Mouse (Mus musculus) forebrain, embryonic 14.5 days (tissue): ENCODE measurements around the gene 3110040N11Rik. TPM values are rescaled to one million over a fixed set of nuclear protein-coding genes. Genes with fewer than 3 reads are reported as not detected.
A peak's percentile ranks its signal among the peaks of the same experiment; 100 is the strongest.

Experiments used
- ATAC-seq: fragments of 200-750 bp; cut with Nextera tagmentation; 2 replicates; pipeline ENCODE4 v1.8.0; 2017; ENCODE audit warnings: mild to moderate bottlenecking, moderate library complexity
- DNase-seq: peaks from one replicate; pipeline ENCODE4 v3.0.0-alpha.2; 2015; ENCODE audit warnings: low spot score
- H3K27ac ChIP-seq: fragments of 300-500 bp; sonication (generic); 2 replicates; pipeline ENCODE4 v1.5.1; 2014; ENCODE audit warnings: low read depth, mild to moderate bottlenecking, control low read depth, low read length, moderate library complexity
- H3K27me3 ChIP-seq: fragments of 300-500 bp; sonication (generic); replicated peaks from 2 replicates; pipeline ENCODE4 v1.6.1; 2014; ENCODE audit warnings: low read length, control low read depth, mixed read lengths; ENCODE audit not compliant: control insufficient read depth, insufficient read depth
- H3K36me3 ChIP-seq: fragments of 300-500 bp; sonication (generic); 2 replicates; pipeline ENCODE4 v1.6.1; 2014; ENCODE audit warnings: low read length, control low read depth; ENCODE audit not compliant: control insufficient read depth, insufficient read depth
- H3K4me1 ChIP-seq: fragments of 300-500 bp; sonication (generic); 2 replicates; pipeline ENCODE4 v1.6.1; 2014; ENCODE audit warnings: antibody characterized with exemption, low read length, control low read depth; ENCODE audit not compliant: control insufficient read depth, insufficient read depth
- H3K4me2 ChIP-seq: fragments of 300-500 bp; sonication (generic); 2 replicates; pipeline ENCODE4 v1.6.1; 2014; ENCODE audit warnings: mild to moderate bottlenecking, control low read depth, low read length
- H3K4me3 ChIP-seq: fragments of 300-500 bp; sonication (generic); 2 replicates; pipeline ENCODE4 v1.5.1; 2014; ENCODE audit warnings: low read depth, low read length, control low read depth
- H3K9ac ChIP-seq: fragments of 300-500 bp; sonication (generic); 2 replicates; pipeline ENCODE4 v1.6.1; 2014; ENCODE audit warnings: mild to moderate bottlenecking, low read length, control low read depth, moderate library complexity
- H3K9me3 ChIP-seq: fragments of 300-500 bp; sonication (generic); replicated peaks from 2 replicates; pipeline ENCODE4 v1.6.1; 2016; ENCODE audit warnings: low read length, control low read depth, mixed read lengths; ENCODE audit not compliant: control insufficient read depth
- WGBS: fragments of 180-500 bp; shearing (Covaris S2); extraction: QIAGEN DNeasy Blood & Tissue Kit; methylation state at CpG from one replicate; pipeline ENCODE4 v1.1.7; 2014; 5-methylcytosine and 5-hydroxymethylcytosine counted together
- polyA plus RNA-seq: library from polyadenylated mRNA; unstranded; fragments of >200 nt; fragmentation: Nextera tagmentation; extraction: Ambion mirVana; gene quantifications from 2 replicates; pipeline ENCODE4 v1.2.1, GENCODE M21; 2014

The 3110040N11Rik gene
- polyA plus RNA-seq, 1 experiment from 2014 or later: 54.4 TPM

- Histone ChIP-seq H3K4me2 (no peak overlapping the region), H3K27me3 (no peaks in the 10 kb centered on the region), H3K27ac (no peak overlapping the region), H3K9ac (no peak overlapping the region), H3K36me3 (no peaks in the 10 kb centered on the region), H3K9me3 (no peaks in the 10 kb centered on the region; the same call in 1 of the 2 replicates), H3K4me3 (no peak overlapping the region), H3K4me1 (no peaks in the 10 kb centered on the region)
- 92% methylated on average over 3 of the region's 3 CpGs for WGBS
- no peak for ATAC-seq
- no peak for DNase-seq
These were observed 41.3 kb downstream of the 3110040N11Rik start for GRCm38 (mm10) chr7:81747956-81748355.

DNA sequence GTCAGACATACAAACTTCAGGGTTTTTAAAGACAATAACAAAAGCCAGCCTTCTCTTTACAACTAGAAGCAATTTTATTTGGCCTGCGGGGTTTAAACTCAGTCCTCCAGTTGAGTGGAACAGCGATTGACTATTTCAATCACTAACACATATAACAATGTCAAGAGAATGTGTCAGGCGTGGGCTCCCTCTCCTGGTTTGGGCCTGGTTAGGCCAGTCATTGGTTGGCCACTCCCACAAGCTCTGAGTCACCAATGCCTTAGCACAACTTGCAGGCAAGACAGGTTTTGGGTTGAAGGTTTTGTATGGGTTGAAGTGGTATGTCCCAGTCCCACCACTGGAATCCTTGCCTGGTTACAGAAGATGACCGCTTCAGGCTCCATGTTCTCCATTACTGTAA, 45.1 kb downstream of the 3110040N11Rik start:
- no peaks in the 10 kb centered on the region for H3K27me3 ChIP-seq
- H3K4me1 ChIP-seq: no peaks in the 10 kb centered on the region
- 74% methylated on average over 4 of the region's 4 CpGs for whole genome bisulfite sequencing
- no peak overlapping the region for H3K4me3 ChIP-seq
- H3K27ac ChIP-seq: no peak overlapping the region
- DNase-seq (peak; percentile 36), ATAC-seq (no peak)
- no peak overlapping the region for H3K9ac ChIP-seq
- H3K36me3 ChIP-seq: no peaks in the 10 kb centered on the region
- H3K4me2 ChIP-seq: no peak overlapping the region
- H3K9me3 ChIP-seq: no peaks in the 10 kb centered on the region; the same call in 1 of the 2 replicates

DNA sequence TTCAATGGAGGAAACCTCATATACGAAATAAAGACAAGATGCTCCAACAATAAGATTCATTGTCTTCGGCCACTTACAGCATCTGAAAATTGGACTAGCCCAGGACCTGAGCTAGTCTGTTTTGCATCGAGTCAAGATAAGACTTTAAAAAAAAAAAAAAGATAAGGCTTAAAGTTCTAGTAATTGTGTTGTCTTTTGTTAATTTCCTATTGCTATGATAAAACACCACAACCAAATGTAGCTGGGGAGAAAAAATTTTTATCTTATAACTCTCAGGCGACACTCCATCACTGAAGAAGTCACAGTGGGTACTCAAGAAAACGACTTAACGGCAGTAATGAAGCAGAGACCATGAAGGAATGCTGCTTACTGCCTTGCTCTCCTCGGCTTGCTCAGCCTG, 49.3 kb downstream of the 3110040N11Rik start:
- 89% methylated on average over 7 of the region's 7 CpGs for WGBS
- Histone ChIP-seq H3K27ac (no peak overlapping the region), H3K27me3 (no peaks in the 10 kb centered on the region), H3K4me1 (no peaks in the 10 kb centered on the region), H3K4me2 (no peak overlapping the region), H3K9ac (no peak overlapping the region), H3K36me3 (no peaks in the 10 kb centered on the region), H3K4me3 (no peak overlapping the region), H3K9me3 (no peaks in the 10 kb centered on the region)
- DNase-seq (no peak), ATAC-seq (no peak)

GRCm38 (mm10) chr7:81738720-81739385, 50.4 kb downstream of the 3110040N11Rik start:
- 81% methylated on average over 8 of the region's 8 CpGs for WGBS
- H3K27me3 ChIP-seq: no peaks in the 10 kb centered on the region

DNA sequence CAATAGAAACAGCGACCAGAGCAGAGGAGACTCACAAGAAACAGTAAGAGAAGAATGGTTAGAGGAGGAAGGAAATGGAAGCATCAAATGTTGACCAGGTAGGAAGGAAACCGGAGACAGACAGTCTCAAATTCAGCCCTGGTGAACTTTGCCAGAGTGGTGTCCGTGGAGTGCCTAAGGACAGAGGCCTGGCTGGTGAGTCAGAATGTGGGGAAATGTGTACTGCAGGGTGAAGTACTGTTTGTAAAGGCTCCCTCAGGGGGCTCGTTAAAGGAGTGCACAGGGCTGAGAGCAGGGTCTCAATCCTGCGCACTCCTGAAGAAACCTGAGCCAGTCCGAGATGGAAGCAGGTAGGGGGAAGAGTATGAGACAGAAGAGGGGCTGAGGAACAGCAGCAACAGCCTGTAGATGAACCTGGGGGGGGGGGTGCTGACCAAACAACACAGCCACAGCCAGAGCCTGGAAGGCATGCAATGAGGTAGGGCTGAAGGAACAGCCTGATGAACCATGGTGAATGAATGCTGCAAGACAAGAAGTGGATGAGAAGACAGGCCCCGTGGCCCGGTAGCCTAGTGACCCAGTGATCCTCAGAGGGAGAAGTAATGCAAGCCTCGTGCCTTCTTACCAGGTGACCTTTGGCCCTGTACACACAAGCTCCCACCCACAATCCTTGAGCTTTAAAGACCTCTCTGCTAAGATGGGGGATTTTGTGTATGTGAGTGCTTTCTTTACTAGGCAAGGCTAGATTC, 53.8 kb downstream of the 3110040N11Rik start:
- Histone ChIP-seq H3K9me3 (no peaks in the 10 kb centered on the region), H3K4me1 (no peaks in the 10 kb centered on the region), H3K4me2 (no peak overlapping the region), H3K4me3 (no peak overlapping the region), H3K36me3 (no peaks in the 10 kb centered on the region), H3K27me3 (no peaks in the 10 kb centered on the region), H3K9ac (no peak overlapping the region), H3K27ac (no peak overlapping the region)
- no peak for DNase-seq
- no peak for ATAC-seq
- WGBS: 66% methylated on average over 9 of the region's 9 CpGs

More at GRCm38 (mm10) chr7:81738720-81739385, 50.4 kb downstream of the 3110040N11Rik start:
- H3K4me2 ChIP-seq: no peak overlapping the region
- H3K27ac ChIP-seq: no peak overlapping the region
- DNase-seq: no peak
- H3K4me3 ChIP-seq: no peak overlapping the region
- H3K9ac ChIP-seq: no peak overlapping the region
- no peak for ATAC-seq
- H3K4me1 ChIP-seq: no peaks in the 10 kb centered on the region
- no peaks in the 10 kb centered on the region for H3K36me3 ChIP-seq
- no peaks in the 10 kb centered on the region for H3K9me3 ChIP-seq

- Histone ChIP-seq H3K36me3 (no peaks in the 10 kb centered on the region), H3K4me2 (no peak overlapping the region), H3K27ac (no peak overlapping the region), H3K27me3 (no peaks in the 10 kb centered on the region), H3K9ac (no peak overlapping the region), H3K9me3 (no peaks in the 10 kb centered on the region), H3K4me3 (no peak overlapping the region), H3K4me1 (no peaks in the 10 kb centered on the region)
- WGBS: 86% methylated on average over 12 of the region's 12 CpGs
- ATAC-seq (no peak), DNase-seq (no peak)
These were observed 56.8 kb downstream of the 3110040N11Rik start for GRCm38 (mm10) chr7:81732183-81733089.

Other genes starting within 250 kb of the 3110040N11Rik start
- gene Fsd2, start 222.5 kb downstream of the 3110040N11Rik start, polyA plus RNA-seq: 0.09 and 0.23 TPM in 2 replicates
- 4.7 and 5.8 TPM in 2 replicates for gene Whamm, start 218.2 kb downstream of the 3110040N11Rik start, polyA plus RNA-seq
- 15.9 and 16.6 TPM in 2 replicates for gene Homer2, start 82.0 kb downstream of the 3110040N11Rik start, polyA plus RNA-seq
- 172 and 180 TPM in 2 replicates for gene Ramac, start 26.6 kb downstream of the 3110040N11Rik start, polyA plus RNA-seq
- 103 and 114 TPM in 2 replicates for gene Btbd1, start 40.0 kb upstream of the 3110040N11Rik start, polyA plus RNA-seq
- not detected in 2 replicates for gene Gm10160, start 66.3 kb upstream of the 3110040N11Rik start, polyA plus RNA-seq
- gene Tm6sf1, start 69.5 kb upstream of the 3110040N11Rik start, polyA plus RNA-seq: 8.4 and 10.7 TPM in 2 replicates
- 62.2 and 62.3 TPM in 2 replicates for gene Hdgfl3, start 145.0 kb upstream of the 3110040N11Rik start, polyA plus RNA-seq
- gene Bnc1, start 202.8 kb upstream of the 3110040N11Rik start, polyA plus RNA-seq: 0.06 and 0.15 TPM in 2 replicates